Mouse (Mus musculus) midbrain, embryonic 11.5 days (tissue): ENCODE data around the gene Ranbp9. TPM values are rescaled to one million over a fixed set of nuclear protein-coding genes. Genes with fewer than 3 reads are reported as not detected.
A peak's percentile ranks its signal among the peaks of the same experiment; 100 is the strongest.

Experiments used
- ATAC-seq: fragments of 200-750 bp; cut with Nextera tagmentation; 2 replicates; pipeline ENCODE4 v1.8.0; 2017; ENCODE audit warnings: moderate TSS enrichment, moderate library complexity; ENCODE audit not compliant: low FRiP score
- DNase-seq: peaks from one replicate; pipeline ENCODE4 v3.0.0; 2015; ENCODE audit warnings: low spot score; ENCODE audit errors: missing footprints
- H3K27ac ChIP-seq: fragments of 300-500 bp; sonication (generic); 2 replicates; pipeline ENCODE4 v1.5.1; 2014; ENCODE audit warnings: low read depth, low read length
- H3K27me3 ChIP-seq: fragments of 300-500 bp; sonication (generic); 2 replicates; pipeline ENCODE4 v1.6.1; 2014; ENCODE audit warnings: mild to moderate bottlenecking, low read length, moderate library complexity, mixed read lengths; ENCODE audit not compliant: control insufficient read depth, insufficient read depth
- H3K36me3 ChIP-seq: fragments of 300-500 bp; sonication (generic); 2 replicates; pipeline ENCODE4 v1.6.1; 2014; ENCODE audit warnings: mild to moderate bottlenecking, low read length, moderate library complexity, mixed read lengths; ENCODE audit not compliant: control insufficient read depth, insufficient read depth
- H3K4me1 ChIP-seq: fragments of 300-500 bp; sonication (generic); 2 replicates; pipeline ENCODE4 v1.6.1; 2014; ENCODE audit warnings: low read length; ENCODE audit not compliant: control insufficient read depth, insufficient read depth
- H3K4me2 ChIP-seq: fragments of 300-500 bp; sonication (generic); 2 replicates; pipeline ENCODE4 v1.6.1; 2014; ENCODE audit warnings: mild to moderate bottlenecking, moderate library complexity
- H3K4me3 ChIP-seq: fragments of 300-500 bp; sonication (generic); 2 replicates; pipeline ENCODE4 v1.5.1; 2014; ENCODE audit warnings: low read depth, low read length
- H3K9ac ChIP-seq: fragments of 300-500 bp; sonication (generic); 2 replicates; pipeline ENCODE4 v1.6.1; 2014; ENCODE audit warnings: low read length
- H3K9me3 ChIP-seq: fragments of 300-500 bp; sonication (generic); 2 replicates; pipeline ENCODE4 v1.6.1; 2016; ENCODE audit warnings: low read length; ENCODE audit not compliant: control insufficient read depth
- WGBS: fragments of 180-500 bp; shearing (Covaris S2); extraction: QIAGEN DNeasy Blood & Tissue Kit; methylation state at CpG from one replicate; pipeline ENCODE4 v1.1.7; 2014; 5-methylcytosine and 5-hydroxymethylcytosine counted together
- polyA plus RNA-seq: library from polyadenylated mRNA; unstranded; fragments of >200 nt; fragmentation: Nextera tagmentation; extraction: Ambion mirVana; gene quantifications from 2 replicates; pipeline ENCODE4 v1.2.1, GENCODE M21; 2014

The Ranbp9 gene
- polyA plus RNA-seq: 10.9 and 15.9 TPM in 2 replicates

GRCm38 (mm10) chr13:43480957-43481858 is at the start of gene Ranbp9:
Ranbp9 (minus strand) TSS chr13:43481282.
- DNase-seq: peak; percentile 97
- Histone ChIP-seq H3K27me3 (no peaks in the 10 kb centered on the region), H3K4me3 (peak within 1 kb of the TSS; percentile 98), H3K27ac (peak within 1 kb of the TSS; percentile 97), H3K36me3 (no peaks in the 10 kb centered on the region), H3K4me1 (peaks cover 17% of the 10 kb centered on the region), H3K9me3 (no peaks in the 10 kb centered on the region), H3K4me2 (peak within 1 kb of the TSS; percentile 61), H3K9ac (peak within 1 kb of the TSS; percentile 93)
- peak; percentile 82 for ATAC-seq
- WGBS: under 1% methylated on average over 80 of the region's 132 CpGs

- H3K4me3 ChIP-seq: no peak overlapping the region
- no peaks in the 10 kb centered on the region for H3K36me3 ChIP-seq
- DNase-seq (peak; percentile 90), ATAC-seq (no peak)
- H3K27ac ChIP-seq: peak overlapping the region; percentile 81
- H3K4me2 ChIP-seq: no peak overlapping the region
- WGBS: 71% methylated on average over 14 of the region's 14 CpGs
- H3K4me1 ChIP-seq: peaks cover 21% of the 10 kb centered on the region
- H3K9me3 ChIP-seq: no peaks in the 10 kb centered on the region
- H3K9ac ChIP-seq: no peak overlapping the region
- no peaks in the 10 kb centered on the region for H3K27me3 ChIP-seq
These were observed 49.2 kb upstream of the Ranbp9 start for GRCm38 (mm10) chr13:43530129-43530831.

GRCm38 (mm10) chr13:43526289-43526688 is 45.2 kb upstream of the Ranbp9 start:
- no peak for DNase-seq
- no peak for ATAC-seq
- H3K9ac ChIP-seq: no peak overlapping the region
- H3K27me3 ChIP-seq: no peaks in the 10 kb centered on the region
- H3K9me3 ChIP-seq: no peaks in the 10 kb centered on the region
- peaks cover 27% of the 10 kb centered on the region for H3K4me1 ChIP-seq
- H3K4me3 ChIP-seq: no peak overlapping the region
- no peak overlapping the region for H3K4me2 ChIP-seq
- WGBS: 82% methylated on average over 5 of the region's 5 CpGs
- no peak overlapping the region for H3K27ac ChIP-seq
- no peaks in the 10 kb centered on the region for H3K36me3 ChIP-seq

GRCm38 (mm10) chr13:43525363-43526134 is 44.5 kb upstream of the Ranbp9 start:
- ATAC-seq (peak; percentile 35; the same call in 1 of the 2 replicates), DNase-seq (peak; percentile 86)
- no peak overlapping the region for H3K9ac ChIP-seq
- no peak overlapping the region for H3K4me3 ChIP-seq
- H3K27me3 ChIP-seq: no peaks in the 10 kb centered on the region
- H3K4me2 ChIP-seq: no peak overlapping the region
- no peaks in the 10 kb centered on the region for H3K9me3 ChIP-seq
- WGBS: 56% methylated on average over 16 of the region's 16 CpGs
- H3K27ac ChIP-seq: no peak overlapping the region
- H3K36me3 ChIP-seq: no peaks in the 10 kb centered on the region
- peaks cover 19% of the 10 kb centered on the region for H3K4me1 ChIP-seq

- DNase-seq (peak; percentile 87), ATAC-seq (no peak; the same call in 1 of the 2 replicates)
- Histone ChIP-seq H3K36me3 (no peaks in the 10 kb centered on the region), H3K27me3 (no peaks in the 10 kb centered on the region), H3K9ac (no peak overlapping the region), H3K27ac (peak overlapping the region; percentile 27; the same call in 1 of the 2 replicates), H3K4me1 (peaks cover 15% of the 10 kb centered on the region; the same call in 1 of the 2 replicates), H3K9me3 (no peaks in the 10 kb centered on the region), H3K4me3 (no peak overlapping the region), H3K4me2 (no peak overlapping the region)
- 74% methylated on average over 16 of the region's 16 CpGs for WGBS
These were observed 43.6 kb upstream of the Ranbp9 start for GRCm38 (mm10) chr13:43524491-43525362.

GRCm38 (mm10) chr13:43523906-43524480 is 42.9 kb upstream of the Ranbp9 start:
- H3K27me3 ChIP-seq: no peaks in the 10 kb centered on the region
- no peaks in the 10 kb centered on the region for H3K36me3 ChIP-seq
- WGBS: 67% methylated on average over 7 of the region's 7 CpGs
- DNase-seq (no peak), ATAC-seq (no peak)
- no peak overlapping the region for H3K9ac ChIP-seq
- H3K4me2 ChIP-seq: no peak overlapping the region
- H3K4me3 ChIP-seq: no peak overlapping the region
- H3K9me3 ChIP-seq: no peaks in the 10 kb centered on the region
- peak overlapping the region; percentile 27; the same call in 1 of the 2 replicates for H3K27ac ChIP-seq
- H3K4me1 ChIP-seq: peaks cover 15% of the 10 kb centered on the region; the same call in 1 of the 2 replicates

GRCm38 (mm10) chr13:43521940-43522339 is 40.9 kb upstream of the Ranbp9 start:
- H3K4me1 ChIP-seq: peaks cover 15% of the 10 kb centered on the region; the same call in 1 of the 2 replicates
- H3K27me3 ChIP-seq: no peaks in the 10 kb centered on the region
- no peak overlapping the region for H3K4me2 ChIP-seq
- no peak overlapping the region for H3K4me3 ChIP-seq
- ATAC-seq: no peak
- DNase-seq: no peak
- H3K27ac ChIP-seq: no peak overlapping the region
- whole genome bisulfite sequencing: 92% methylated on average over 5 of the region's 5 CpGs
- H3K9me3 ChIP-seq: no peaks in the 10 kb centered on the region
- no peak overlapping the region for H3K9ac ChIP-seq
- no peaks in the 10 kb centered on the region for H3K36me3 ChIP-seq

GRCm38 (mm10) chr13:43519251-43519650 is 38.2 kb upstream of the Ranbp9 start:
- no peak for DNase-seq
- no peak overlapping the region for H3K4me3 ChIP-seq
- peaks cover 4% of the 10 kb centered on the region; the same call in 1 of the 2 replicates for H3K4me1 ChIP-seq
- H3K27ac ChIP-seq: no peak overlapping the region
- WGBS: 85% methylated on average over 6 of the region's 6 CpGs
- no peaks in the 10 kb centered on the region for H3K36me3 ChIP-seq
- no peaks in the 10 kb centered on the region for H3K27me3 ChIP-seq
- H3K9me3 ChIP-seq: no peaks in the 10 kb centered on the region
- H3K4me2 ChIP-seq: no peak overlapping the region
- ATAC-seq: no peak
- H3K9ac ChIP-seq: no peak overlapping the region
